Mouse (Mus musculus): ENCODE results near the gene Ezh1.

The Ezh1 gene

GRCm38 (mm10) chr11:101186526-101187247 is 39.6 kb downstream of the Ezh1 start:
- no peak for DNase-seq (ENCODE audit: low read depth, low spot score)
- no peaks in the 10 kb centered on the region for H3K27me3 ChIP-seq (ENCODE audit: control insufficient read depth, insufficient read depth, low read length, poor library complexity, severe bottlenecking)
- H3K36me3 ChIP-seq (ENCODE audit: control insufficient read depth, insufficient read depth, low read length, poor library complexity, severe bottlenecking) = no peaks in the 10 kb centered on the region

GRCm38 (mm10) chr11:101185441-101185840 is 40.8 kb downstream of the Ezh1 start:
- Histone ChIP-seq H3K36me3 (ENCODE audit: control insufficient read depth, insufficient read depth, low read length, poor library complexity, severe bottlenecking) (no peaks in the 10 kb centered on the region), H3K27me3 (ENCODE audit: control insufficient read depth, insufficient read depth, low read length, poor library complexity, severe bottlenecking) (no peaks in the 10 kb centered on the region)
- DNase-seq (ENCODE audit: low read depth, low spot score) = no peak

- DNase-seq (ENCODE audit: low read depth, low spot score) = no peak
- Histone ChIP-seq H3K36me3 (ENCODE audit: control insufficient read depth, insufficient read depth, low read length, poor library complexity, severe bottlenecking) (no peaks in the 10 kb centered on the region), H3K27me3 (ENCODE audit: control insufficient read depth, insufficient read depth, low read length, poor library complexity, severe bottlenecking) (no peaks in the 10 kb centered on the region)
Measured at GRCm38 (mm10) chr11:101184984-101185383, 41.3 kb downstream of the Ezh1 start.

- Histone ChIP-seq H3K27me3 (ENCODE audit: control insufficient read depth, insufficient read depth, low read length, poor library complexity, severe bottlenecking) (no peaks in the 10 kb centered on the region), H3K36me3 (ENCODE audit: control insufficient read depth, insufficient read depth, low read length, poor library complexity, severe bottlenecking) (no peaks in the 10 kb centered on the region)
- DNase-seq (ENCODE audit: low read depth, low spot score) = no peak
Measured at GRCm38 (mm10) chr11:101182771-101183517, 43.3 kb downstream of the Ezh1 start.

- no peaks in the 10 kb centered on the region for H3K27me3 ChIP-seq (ENCODE audit: control insufficient read depth, insufficient read depth, low read length, poor library complexity, severe bottlenecking)
- no peak for DNase-seq (ENCODE audit: low read depth, low spot score)
- no peaks in the 10 kb centered on the region for H3K36me3 ChIP-seq (ENCODE audit: control insufficient read depth, insufficient read depth, low read length, poor library complexity, severe bottlenecking)
Measured at GRCm38 (mm10) chr11:101181961-101182360, 44.3 kb downstream of the Ezh1 start.

GRCm38 (mm10) chr11:101180846-101181740 is 45.2 kb downstream of the Ezh1 start:
- Histone ChIP-seq H3K27me3 (ENCODE audit: control insufficient read depth, insufficient read depth, low read length, poor library complexity, severe bottlenecking) (no peaks in the 10 kb centered on the region), H3K36me3 (ENCODE audit: control insufficient read depth, insufficient read depth, low read length, poor library complexity, severe bottlenecking) (no peaks in the 10 kb centered on the region)
- DNase-seq (ENCODE audit: low read depth, low spot score) = peak; percentile 55

GRCm38 (mm10) chr11:101180261-101180660 is 46.0 kb downstream of the Ezh1 start:
- no peak for DNase-seq (ENCODE audit: low read depth, low spot score)
- no peaks in the 10 kb centered on the region for H3K36me3 ChIP-seq (ENCODE audit: control insufficient read depth, insufficient read depth, low read length, poor library complexity, severe bottlenecking)
- H3K27me3 ChIP-seq (ENCODE audit: control insufficient read depth, insufficient read depth, low read length, poor library complexity, severe bottlenecking) = 0 out of 2 replicates have a peak, but pooled peaks cover under 1% of the 10 kb centered on the region

GRCm38 (mm10) chr11:101179306-101179705 is 47.0 kb downstream of the Ezh1 start:
- Histone ChIP-seq H3K27me3 (ENCODE audit: control insufficient read depth, insufficient read depth, low read length, poor library complexity, severe bottlenecking) (0 out of 2 replicates have a peak, but pooled peaks cover 2% of the 10 kb centered on the region), H3K36me3 (ENCODE audit: control insufficient read depth, insufficient read depth, low read length, poor library complexity, severe bottlenecking) (no peaks in the 10 kb centered on the region)
- DNase-seq (ENCODE audit: low read depth, low spot score) = no peak

GRCm38 (mm10) chr11:101178061-101179058 is 47.9 kb downstream of the Ezh1 start:
- 0 out of 2 replicates have a peak, but pooled peaks cover 2% of the 10 kb centered on the region for H3K27me3 ChIP-seq (ENCODE audit: control insufficient read depth, insufficient read depth, low read length, poor library complexity, severe bottlenecking)
- DNase-seq (ENCODE audit: low read depth, low spot score) = peak; percentile 61
- H3K36me3 ChIP-seq (ENCODE audit: control insufficient read depth, insufficient read depth, low read length, poor library complexity, severe bottlenecking) = no peaks in the 10 kb centered on the region

GRCm38 (mm10) chr11:101176933-101177773 is 49.1 kb downstream of the Ezh1 start:
- no peaks in the 10 kb centered on the region for H3K36me3 ChIP-seq (ENCODE audit: control insufficient read depth, insufficient read depth, low read length, poor library complexity, severe bottlenecking)
- peaks cover 2% of the 10 kb centered on the region; the same call in 1 of the 2 replicates for H3K27me3 ChIP-seq (ENCODE audit: control insufficient read depth, insufficient read depth, low read length, poor library complexity, severe bottlenecking)
- DNase-seq (ENCODE audit: low read depth, low spot score) = peak; percentile 85

- DNase-seq (ENCODE audit: low read depth, low spot score) = peak; percentile 29
- Histone ChIP-seq H3K36me3 (ENCODE audit: control insufficient read depth, insufficient read depth, low read length, poor library complexity, severe bottlenecking) (no peaks in the 10 kb centered on the region), H3K27me3 (ENCODE audit: control insufficient read depth, insufficient read depth, low read length, poor library complexity, severe bottlenecking) (peaks cover 2% of the 10 kb centered on the region)
Measured at GRCm38 (mm10) chr11:101176117-101176691, 50.1 kb downstream of the Ezh1 start.

- H3K27me3 ChIP-seq (ENCODE audit: control insufficient read depth, insufficient read depth, low read length, poor library complexity, severe bottlenecking) = peaks cover 2% of the 10 kb centered on the region
- DNase-seq (ENCODE audit: low read depth, low spot score) = peak; percentile 43
- no peaks in the 10 kb centered on the region for H3K36me3 ChIP-seq (ENCODE audit: control insufficient read depth, insufficient read depth, low read length, poor library complexity, severe bottlenecking)
Measured at GRCm38 (mm10) chr11:101175636-101176116, 50.6 kb downstream of the Ezh1 start.

All from splenic B cell, adult 2 months (primary cell).